Mouse (Mus musculus) adrenal gland, adult (tissue): ENCODE data around the gene 1700074P13Rik.
"Not testable (repeated sequence)": the region's sequence is repeated elsewhere in the genome, so short reads cannot be mapped to it uniquely, and the experiment has no call there.

ENCODE experiments used
- DNase-seq, 2 experiments: peaks; one replicate each; pipeline ENCODE4 v3.0.0; 2022 to 2023; ENCODE audit warnings: low spot score in 1 of 2; ENCODE audit not compliant: inconsistent age in 2 of 2

The 1700074P13Rik gene

DNA sequence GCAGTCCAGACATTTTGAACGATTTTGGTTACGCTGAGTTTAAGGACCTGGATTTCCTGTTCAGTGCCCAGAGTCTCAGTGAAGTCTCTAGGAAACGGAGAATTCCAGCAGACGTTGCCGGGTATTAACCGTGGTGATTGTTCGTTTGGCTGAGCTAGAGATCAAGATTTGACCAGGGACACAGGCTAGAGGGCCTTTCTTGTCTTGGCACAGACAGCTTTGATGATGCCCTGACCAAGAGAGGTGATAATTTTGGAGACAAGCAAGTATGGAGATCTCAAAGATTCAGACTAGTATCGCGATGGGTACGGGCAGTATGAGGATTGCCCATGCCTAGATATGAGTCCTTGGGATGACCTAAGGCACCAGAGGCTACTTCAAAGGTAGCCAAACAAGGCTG lies at the start of gene 1700074P13Rik:
1700074P13Rik (minus strand) TSS at position 101 of the 400 bp plus-strand sequence.
- DNase-seq = no peak

DNA sequence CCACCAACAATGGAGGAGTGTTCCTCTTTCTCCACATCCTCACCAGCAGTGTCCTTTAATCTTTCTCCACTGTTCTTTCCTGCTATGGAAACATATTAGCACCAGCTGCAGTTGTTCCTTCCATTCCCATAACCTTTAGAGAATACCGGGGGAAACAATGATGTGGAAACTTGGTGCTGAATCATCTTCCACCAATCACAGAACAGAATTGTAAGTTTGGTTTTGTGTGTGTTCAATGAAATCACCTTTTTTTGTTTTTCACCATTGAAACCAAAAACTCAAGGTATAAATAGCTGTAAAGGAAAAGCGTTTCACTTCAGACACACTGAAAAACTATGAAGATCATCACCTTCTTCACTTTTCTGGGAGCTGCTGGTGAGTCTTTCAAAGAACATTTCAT lies 24.1 kb upstream of the 1700074P13Rik start, which contains the start of gene 1810009J06Rik:
1810009J06Rik (plus strand) TSS at position 301 of the 400 bp plus-strand sequence.
- not testable (repeated sequence) for DNase-seq

DNA sequence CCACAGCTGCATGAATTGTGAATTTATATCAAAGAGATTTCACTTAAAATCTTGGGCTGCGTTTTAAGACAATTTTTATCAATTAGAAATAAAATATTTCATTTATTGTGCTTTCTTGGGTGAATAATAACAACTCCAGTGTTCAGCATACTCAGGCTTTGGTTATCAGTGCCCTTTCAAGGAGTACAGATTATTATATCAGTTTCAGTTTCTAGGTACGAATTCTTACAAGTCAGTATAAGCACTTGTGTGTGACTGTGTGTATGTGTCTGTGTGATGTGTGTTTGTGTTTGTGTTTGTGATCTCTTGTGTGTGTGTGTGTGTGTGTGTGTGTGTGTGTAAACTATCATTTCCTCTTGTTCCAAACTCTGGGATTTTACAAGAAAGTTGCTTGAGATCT lies 13.4 kb upstream of the 1700074P13Rik start:
- no peak for DNase-seq

DNA sequence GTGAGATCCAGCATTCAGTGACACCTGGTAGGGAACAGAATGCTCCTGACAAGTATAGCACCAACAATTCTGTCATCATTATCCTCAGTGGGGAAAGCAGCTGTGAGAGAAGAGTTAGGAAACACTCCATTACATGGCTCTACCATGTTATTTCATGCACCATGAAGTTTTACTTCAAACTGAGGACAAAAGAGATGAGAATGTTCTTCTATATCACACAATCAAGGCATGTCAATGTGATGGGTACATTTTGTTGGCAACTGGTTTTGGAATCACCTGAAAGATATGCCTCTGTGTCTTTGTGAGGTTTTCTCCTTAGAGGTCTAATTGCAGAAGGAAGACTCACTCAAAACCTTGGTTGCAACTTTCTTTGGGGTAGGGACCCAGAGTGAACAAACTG lies 11.4 kb upstream of the 1700074P13Rik start, which contains the start of gene Gm4744:
Gm4744 (minus strand) TSS at position 101 of the 400 bp plus-strand sequence.
- DNase-seq = no peak

DNA sequence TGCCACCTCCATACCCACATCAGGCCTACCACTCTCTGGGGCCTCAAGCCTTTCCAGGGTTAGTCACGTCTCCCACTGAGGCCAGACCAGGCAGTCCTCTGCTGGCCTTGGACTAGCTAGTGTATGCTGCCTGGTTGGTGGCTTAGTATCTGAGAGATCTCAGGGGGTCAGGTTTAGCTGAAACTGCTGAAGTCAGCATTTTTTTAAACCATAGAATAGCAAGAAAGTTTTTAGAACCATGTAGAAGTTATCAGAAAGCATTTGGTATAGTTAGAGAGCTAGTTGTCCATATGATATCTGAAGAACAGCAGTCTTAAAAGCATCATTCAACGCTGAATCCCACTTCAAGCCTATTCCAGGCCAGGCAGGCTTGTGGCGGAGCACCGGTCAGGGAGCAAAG lies 20.4 kb downstream of the 1700074P13Rik start:
- DNase-seq = no peak

DNA sequence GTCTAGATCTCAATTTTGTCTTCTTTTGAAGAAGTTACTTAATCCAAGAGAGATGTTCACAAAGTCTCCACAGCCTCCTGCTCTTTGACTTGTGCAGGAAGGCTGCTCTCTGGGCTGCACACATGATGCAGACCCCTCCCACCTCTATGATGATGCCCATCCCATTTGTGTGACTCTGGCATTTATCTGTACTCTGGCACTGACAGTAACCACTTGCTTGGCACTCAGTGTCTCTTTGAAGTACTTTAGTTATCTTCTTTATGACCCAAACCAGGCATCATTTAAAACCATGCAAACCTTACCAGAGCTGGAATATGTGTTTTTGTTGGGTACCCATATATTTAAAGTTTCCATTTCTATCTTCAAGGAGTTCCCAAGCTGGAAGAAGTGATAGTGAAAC lies 40.1 kb downstream of the 1700074P13Rik start, which contains the start of gene Prss58:
Prss58 (minus strand) TSS at position 101 of the 400 bp plus-strand sequence.
- no peak for DNase-seq

DNA sequence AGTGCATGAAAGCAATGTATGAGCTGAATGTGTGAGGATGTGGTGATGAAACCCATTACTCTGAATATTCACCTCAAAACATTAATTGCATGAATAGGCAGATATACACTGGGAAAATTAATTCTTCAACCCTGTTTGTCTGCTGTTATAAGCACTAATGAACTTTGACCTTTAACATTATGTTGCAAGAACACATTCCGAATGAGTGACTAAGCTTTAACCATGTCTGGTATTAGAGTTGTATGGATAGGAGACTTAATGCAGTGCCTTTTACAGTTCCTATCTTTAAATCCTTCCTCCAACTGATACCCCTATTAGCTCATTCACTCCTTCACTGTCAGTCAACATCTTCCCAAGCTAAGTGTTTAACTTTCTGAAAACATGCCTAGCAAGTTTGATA lies 45.6 kb downstream of the 1700074P13Rik start:
- DNase-seq = no peak

DNA sequence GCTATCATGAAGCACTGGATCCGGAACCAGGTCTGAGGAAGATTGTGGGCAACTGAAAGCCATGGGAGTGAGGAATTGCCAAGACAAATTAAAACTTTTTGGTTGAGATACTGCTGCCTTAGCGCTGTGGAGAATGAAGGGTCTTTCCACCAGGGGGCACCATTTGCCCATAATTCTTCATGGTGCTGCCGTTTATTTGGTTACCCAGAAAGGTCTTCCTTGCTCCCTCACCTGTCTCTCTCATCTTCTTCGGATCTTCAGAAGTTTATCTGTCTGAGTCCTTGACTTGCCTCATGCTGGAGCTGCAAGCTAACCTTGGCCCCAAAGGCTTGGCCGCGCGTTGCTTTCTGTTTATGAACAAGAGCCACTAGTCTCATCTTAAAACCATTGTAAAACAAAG lies 46.8 kb downstream of the 1700074P13Rik start:
- peak; percentile 35 to 76 for DNase-seq

DNA sequence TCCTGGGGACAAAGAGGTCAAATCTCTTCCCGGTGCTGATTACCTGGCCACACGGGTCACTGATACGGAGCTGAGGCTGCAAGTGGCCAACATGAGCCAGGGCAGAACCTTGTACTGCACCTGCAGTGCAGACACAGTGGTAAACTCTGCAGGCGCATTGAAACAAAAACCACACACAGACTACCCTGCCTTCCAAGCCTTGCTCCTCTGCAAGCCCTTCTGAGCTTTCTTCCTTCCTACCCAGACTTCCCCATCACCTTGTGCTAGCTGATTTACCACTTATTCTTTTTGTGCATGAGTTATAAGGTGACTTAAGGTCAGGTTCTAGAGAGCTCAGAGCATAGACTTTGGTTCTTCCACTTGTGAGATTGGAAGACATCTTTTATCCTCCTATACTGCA lies 48.6 kb downstream of the 1700074P13Rik start:
- DNase-seq = no peak

DNA sequence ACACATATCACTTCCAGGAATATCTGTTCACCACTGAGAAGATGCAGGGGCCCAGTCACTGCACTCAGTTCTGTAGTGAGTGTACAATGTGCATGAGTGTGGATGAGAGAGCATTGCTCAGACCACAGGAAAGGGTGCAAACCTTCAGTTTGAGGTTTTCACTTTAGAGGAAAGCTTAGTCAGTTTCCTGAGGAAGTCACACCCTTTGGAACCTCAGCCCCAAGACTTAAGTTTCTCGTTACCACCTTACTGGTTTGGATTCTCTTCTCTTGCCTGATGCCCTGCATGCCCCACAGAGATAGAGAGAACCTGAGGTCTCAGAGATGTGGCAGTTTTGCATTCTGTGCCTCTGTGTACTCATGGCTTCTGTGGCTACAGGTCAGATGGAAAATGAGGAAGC lies 49.4 kb downstream of the 1700074P13Rik start:
- no peak for DNase-seq

DNA sequence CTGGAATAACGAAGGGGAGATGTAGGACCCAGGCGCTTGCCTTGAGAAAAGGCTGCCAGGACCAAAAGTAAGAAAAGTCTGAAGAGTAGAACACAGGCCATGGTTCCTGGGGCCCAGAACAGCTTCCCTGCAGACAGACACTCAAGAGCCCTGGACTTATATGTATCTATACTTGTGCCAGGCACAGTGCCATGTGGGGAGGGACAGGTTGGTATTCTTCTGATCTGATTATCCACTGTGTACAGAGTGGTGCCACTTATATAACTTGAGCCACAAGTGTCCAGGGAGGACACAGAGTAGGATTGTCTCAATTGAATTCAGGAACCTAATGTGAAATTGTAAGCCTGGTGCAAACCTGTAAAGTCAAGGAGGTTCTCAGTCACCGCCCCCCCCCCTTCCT lies 53.0 kb downstream of the 1700074P13Rik start, which contains the start of gene Moxd2:
Moxd2 (minus strand) TSS at position 101 of the 400 bp plus-strand sequence.
- DNase-seq = no peak
